Mouse (Mus musculus) right cerebral cortex, postnatal 25 days (tissue): Measurements from ENCODE around the gene Akap14.
"Not testable (repeated sequence)": the region's sequence is repeated elsewhere in the genome, so short reads cannot be mapped to it uniquely, and the experiment has no call there.

ENCODE experiments used
- DNase-seq: peaks from one replicate; pipeline ENCODE4 v3.0.0; 2022

Gene Akap14

DNA sequence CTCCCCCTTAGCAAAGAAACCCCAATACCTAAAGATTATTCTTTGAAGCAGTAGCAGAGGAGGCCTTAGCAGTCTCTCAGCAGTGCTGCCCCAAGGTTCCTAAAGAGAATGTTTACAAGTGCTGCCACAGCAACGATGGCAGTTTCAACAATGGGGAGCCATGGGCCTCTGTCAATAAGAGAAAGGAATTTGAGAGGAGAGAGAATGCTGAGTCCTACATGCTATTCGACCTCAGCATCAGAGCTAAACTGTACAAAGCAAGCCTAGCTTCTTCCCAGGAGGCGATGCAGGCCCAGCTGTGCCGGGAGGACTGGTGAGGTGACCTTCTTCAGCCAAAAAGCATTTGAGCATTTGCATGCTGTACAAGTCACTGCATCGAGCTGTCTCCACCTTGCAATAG is at the start of gene Akap14:
Gene Akap14, minus strand, starts transcription at position 101 of the 400 bp plus-strand sequence.
- no peak for DNase-seq

DNA sequence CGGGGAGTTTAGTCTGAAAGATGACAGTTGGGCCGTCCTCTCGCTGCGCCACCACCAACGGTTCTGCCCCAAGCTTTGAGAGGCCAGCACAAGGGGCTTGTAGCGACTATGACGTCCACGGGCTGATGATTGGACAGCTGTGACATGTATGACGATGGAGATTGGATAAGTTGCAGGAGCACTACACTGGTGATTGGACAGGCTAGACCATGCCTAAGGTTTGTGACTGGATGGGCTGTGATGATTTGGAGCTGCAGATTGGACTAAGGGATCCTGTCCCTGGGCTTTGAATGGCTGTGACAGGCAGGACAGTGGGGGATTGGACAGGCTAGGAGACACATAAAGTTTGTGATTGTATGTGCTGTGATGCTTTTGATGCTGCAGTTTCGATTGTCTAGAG is 42.3 kb upstream of the Akap14 start, which contains the start of gene Gm9:
Gene Gm9, minus strand, starts transcription at position 101 of the 400 bp plus-strand sequence.
- DNase-seq, result no peak

DNA sequence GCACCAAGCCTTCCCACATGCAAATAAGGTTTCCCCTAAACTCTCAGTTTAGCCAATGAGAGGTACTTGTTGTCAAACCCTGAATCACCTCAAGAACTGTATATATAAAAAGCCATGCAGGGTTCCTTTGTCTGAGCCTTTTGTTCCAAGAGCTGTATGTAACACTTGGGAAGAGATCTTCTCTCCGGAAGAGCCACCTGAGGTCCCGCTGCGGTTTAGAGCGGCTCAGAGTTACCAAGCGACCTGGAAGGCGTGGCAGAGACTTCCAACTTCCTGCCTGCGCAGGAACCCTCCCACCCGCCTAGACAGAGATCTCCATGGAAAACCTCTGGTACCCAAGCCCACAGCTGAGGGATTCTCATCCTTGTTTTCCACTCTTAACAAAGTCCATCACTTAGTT is 30.0 kb upstream of the Akap14 start:
- no peak for DNase-seq

DNA sequence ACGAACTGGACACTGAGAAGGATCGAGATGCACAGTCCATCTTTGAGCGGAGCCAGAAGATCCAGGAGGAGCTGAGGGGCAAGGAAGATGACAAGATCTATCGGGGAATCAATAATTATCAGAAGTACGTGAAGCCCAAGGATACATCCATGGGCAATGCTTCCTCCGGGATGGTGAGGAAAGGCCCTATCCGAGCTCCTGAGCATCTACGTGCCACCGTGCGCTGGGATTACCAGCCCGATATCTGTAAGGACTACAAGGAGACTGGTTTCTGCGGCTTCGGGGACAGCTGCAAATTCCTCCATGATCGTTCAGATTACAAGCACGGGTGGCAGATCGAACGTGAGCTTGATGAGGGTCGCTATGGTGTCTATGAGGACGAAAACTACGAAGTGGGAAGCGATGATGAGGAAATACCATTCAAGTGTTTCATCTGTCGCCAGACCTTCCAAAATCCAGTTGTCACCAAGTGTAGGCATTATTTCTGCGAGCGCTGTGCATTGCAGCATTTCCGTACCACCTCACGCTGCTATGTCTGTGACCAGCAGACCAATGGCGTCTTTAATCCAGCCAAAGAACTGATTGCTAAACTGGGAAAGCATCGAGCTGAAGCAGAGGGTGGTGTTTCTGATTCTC is 23.2 kb upstream of the Akap14 start:
- DNase-seq, result peak; percentile 16

DNA sequence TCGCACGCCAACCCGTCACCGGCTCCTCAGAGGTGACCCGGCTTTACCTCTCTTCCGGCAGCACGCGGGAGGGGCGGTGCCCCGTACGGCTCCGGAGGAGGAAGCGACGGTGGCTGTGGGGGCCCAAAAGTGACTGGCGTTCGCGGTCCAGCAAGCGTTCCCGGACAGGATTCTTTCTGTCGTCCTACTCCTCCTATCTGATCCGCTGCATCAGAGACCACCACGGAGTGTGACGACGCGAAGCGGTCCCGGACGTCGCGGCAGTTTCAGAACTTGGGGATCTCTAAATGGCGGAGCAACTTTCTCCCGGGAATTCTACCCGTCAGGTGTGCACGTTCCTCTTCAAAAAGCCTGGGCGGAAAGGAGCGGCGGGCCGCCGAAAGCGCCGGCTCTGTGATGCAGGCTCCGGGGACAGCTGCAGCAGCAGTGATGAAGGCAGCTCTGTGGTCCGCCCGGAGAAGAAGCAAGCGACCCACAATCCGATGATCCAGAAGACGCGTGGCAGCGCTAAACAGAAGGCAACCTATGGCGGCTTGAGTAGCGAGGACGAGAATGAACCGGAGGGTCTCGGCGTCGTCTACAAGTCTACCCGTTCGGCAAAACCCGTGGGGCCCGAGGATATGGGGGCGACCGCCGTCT is 22.6 kb upstream of the Akap14 start, which contains the start of the genes Ndufa1 and Rnf113a1:
Gene Ndufa1, minus strand, starts transcription at position 59 of the 639 bp plus-strand sequence.
Gene Rnf113a1, plus strand, starts transcription at position 141 of the 639 bp plus-strand sequence.
- peak; percentile 82 for DNase-seq

DNA sequence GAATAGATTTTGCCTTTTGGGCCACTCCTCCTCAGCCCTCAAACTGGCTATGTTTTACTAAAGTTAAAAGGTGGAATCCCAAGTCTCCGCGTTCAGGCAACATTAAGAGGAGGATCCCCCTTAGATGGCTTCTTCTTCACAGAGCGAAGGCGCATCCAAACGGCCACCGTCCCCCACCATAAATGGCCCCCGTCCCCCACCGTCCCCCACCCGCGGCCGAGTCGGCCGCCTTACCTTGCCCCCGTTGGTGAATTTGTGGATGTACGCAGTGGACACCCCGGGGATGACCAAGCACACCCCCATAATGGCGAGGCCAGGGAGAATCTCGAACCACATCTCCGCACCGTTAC is 22.1 kb upstream of the Akap14 start:
- DNase-seq, result no peak

DNA sequence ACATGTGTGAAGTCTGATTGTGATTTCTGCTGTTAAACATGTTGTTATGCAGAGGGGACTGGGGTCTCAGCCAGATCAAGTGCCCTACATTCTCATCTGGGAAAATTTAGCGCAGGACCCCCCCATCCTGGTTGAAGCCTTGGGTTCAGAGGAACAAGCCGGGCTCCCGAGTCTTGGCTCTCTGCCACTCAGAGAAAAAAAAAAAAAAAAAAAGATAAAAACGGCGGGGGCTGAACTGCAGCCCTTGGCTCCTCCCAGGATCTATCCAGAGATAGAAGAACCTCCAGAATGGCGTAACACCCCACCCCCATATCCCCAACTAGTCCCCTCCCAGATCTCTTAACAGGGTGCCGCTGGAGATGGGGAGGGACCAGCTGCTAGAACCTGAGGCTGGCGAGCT is 15.8 kb upstream of the Akap14 start:
- DNase-seq, result not testable (repeated sequence)

DNA sequence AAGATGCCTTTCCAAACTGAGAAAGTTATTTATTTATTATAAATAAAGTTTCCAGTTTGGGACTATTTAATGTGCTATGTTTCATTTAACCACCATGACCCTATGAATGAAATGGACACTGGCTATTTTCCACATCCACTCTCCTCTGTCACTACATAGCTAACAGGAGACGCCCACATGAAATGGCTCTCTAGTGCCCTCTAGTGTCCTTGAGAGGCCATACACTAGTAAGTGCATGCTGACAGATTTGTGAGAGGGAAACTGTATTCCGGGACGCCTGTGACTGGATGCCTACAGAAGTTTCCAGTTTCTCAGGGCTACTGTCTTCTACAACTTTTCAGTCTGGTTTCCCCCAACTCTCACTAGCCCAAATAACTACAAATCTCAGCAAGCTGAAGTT is 1.6 kb downstream of the Akap14 start:
- no peak for DNase-seq

DNA sequence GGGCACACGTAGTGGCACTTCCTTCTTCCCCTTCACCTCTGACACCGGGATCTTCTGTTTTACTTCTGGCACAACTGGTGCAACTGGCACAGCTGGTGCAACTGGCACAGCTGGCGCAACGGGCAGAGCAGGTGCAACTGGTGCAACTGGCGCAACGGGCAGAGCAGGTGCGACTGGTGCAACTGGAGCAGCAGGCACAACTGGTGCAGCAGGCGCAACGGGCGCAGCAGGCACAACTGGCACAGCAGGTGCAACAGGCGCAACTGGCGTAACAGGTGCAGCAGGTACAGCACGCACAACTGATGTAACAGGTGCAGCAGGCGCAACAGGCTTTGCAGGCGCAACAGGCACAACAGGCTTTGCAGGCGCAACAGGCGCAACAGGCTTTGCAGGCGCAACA is 5.5 kb downstream of the Akap14 start:
- DNase-seq, result no peak

DNA sequence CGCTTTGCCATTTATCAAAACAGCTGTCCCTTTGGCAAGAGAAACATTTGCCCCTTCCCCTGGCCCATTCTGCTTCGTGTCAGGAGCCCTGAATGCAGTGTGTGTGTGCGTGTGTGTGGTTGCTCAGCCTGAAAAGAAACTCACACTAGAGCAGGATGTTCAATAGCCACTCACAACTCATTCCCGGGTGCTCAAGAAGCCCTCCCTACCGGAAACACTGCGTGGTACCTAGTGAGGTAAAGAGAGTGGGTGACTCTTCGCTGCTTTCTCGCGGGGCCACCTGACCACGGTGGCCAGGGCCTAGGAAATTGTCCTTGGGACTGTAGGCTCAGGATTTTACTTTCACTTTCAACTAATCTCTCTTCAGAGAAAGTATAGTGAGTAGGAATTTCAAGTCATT is 7.5 kb downstream of the Akap14 start:
- DNase-seq, result no peak

DNA sequence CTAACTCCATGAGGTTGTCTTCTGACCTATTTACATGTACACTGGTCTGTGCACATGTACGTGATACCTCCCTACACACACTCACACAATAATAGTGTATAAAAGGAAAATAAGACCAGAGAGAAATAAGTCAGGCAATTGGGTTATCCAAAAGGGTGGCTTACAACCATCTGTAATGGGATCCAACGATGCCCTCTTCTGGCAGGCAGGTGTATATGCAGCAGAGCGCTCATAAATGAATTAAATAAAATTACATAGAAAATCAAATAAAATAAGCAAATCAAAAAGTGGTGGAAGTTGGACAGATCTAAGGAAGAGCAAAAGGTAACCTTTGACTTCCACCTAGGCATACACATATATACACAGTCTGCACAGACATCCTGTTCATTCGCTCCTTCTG is 10.8 kb downstream of the Akap14 start:
- DNase-seq, result no peak

DNA sequence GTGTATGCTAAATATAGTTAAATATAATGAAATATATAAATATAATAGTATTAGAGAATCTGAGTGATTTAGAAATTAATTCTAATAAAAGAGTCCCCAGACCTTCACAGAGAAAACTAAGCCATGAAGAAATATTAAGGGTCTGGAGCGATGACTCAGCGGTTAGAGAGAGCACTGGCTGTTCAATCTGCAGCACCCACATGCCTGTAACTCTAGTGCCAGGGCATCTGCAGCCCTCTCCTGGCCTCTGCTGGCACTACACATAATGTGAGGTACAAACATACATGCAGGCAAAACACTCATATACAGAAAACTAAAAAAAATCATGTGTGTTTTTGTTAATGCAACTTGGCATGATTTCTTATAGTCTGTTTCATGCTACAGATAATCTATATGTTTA is 23.7 kb downstream of the Akap14 start:
- DNase-seq, result no peak

DNA sequence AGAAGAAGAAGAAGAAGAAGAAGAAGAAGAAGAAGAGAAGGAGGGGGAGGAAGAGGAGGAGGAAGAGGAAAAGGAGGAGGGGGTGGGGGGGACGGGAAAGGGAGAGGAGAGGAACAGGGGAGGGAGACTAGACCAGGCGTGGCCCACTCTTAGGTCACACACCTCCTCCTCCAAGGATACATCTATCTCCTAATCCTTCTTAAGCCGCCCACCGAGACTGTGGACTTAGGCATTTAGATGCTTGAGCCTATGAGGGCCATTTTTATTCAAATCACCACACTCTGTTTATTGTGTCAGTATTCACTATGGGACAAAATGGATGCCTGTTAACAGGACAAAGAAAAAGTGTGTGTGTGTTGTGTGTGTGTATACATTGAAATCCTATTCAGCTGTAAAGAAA is 24.1 kb downstream of the Akap14 start:
- not testable (repeated sequence) for DNase-seq

DNA sequence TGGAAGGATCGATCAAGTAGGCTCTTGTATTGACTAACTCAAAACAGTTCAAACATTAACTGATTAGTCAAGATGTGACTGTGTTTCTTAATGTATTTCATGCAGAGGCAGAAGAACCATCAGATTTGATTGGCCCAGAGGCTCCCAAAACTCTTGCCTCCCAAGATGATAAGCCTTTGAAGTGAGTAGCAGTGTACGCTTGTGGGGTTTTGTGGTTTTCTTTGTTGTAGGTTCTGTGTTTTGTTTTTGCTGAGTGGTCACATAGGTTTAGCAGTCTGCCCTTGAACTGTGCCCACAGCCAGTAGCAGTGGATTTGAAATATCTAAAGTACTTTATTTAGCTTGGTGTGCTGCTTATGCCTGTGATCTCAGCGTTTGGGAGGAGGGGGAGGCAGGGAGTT is 26.9 kb downstream of the Akap14 start:
- DNase-seq, result no peak

DNA sequence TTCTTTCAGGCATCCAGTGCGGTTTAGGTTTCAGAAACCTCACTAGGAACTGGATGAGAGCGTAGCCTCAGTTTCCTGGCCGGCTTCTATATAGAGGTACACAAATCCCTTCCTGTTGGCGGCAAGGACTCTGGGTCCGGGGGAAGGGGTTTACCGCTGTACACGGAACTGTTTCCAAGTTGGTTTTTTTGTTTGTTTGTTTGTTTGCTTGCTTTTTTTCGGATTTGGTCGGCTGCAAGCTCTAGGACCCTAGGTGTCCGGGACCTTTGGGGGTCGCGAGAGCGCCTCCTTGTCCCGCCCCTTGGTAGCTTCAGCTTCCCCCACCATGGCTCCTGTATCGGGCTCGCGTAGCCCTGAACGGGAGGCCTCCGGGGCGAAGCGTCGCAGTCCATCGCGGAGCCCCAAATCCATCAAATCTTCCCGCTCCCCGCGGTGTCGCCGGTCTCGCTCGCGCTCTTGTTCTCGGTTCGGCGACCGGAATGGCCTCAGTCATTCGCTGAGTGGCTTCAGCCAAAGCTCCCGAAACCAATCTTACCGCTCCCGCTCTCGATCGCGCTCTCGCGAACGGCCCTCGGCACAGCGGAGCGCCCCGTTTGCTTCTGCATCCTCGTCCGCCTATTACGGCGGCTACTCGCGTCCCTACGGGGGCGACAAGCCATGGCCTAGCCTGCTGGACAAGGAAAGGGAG is 41.8 kb downstream of the Akap14 start, which contains the start of gene Nkap:
Gene Nkap, plus strand, starts transcription at position 125 of the 688 bp plus-strand sequence.
- peak; percentile 62 for DNase-seq

DNA sequence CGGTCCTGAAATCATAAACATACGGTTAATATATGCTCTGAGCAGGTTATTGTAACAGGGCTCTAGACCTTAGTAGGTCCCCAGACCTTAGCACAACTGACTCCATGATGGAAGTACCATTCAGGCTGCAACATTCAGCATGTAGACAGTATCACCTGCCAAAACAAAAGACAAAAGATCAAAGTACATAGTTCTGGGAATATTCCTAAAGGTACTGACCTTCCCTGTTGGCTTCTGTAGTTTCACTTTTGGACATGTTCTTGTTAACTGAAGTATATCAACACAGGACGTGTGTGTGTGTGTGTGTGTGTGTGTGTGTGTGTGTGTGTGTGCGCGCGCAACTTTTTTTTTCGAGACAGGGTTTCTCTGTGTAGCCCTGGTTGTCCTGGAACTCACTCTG is 43.1 kb downstream of the Akap14 start:
- DNase-seq, result no peak

DNA sequence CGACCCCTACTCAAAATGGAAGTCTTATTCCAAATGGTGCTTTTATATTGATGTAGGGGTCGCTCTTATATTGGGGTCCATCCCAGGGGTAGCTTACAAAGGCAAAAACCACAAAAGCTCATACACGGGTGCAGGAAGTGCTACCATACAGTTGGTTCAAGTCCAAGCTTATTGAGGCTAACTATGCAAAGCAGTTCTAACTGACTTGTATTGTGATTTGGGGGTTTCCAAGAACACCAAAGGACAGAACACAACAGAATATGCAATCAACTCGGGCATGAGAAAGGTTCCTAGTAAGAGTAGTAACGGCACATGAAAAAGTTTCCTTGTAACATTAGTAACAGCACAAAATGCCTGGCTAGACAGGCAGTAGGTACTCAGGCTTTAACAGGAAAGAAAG is 48.4 kb downstream of the Akap14 start:
- no peak for DNase-seq

DNA sequence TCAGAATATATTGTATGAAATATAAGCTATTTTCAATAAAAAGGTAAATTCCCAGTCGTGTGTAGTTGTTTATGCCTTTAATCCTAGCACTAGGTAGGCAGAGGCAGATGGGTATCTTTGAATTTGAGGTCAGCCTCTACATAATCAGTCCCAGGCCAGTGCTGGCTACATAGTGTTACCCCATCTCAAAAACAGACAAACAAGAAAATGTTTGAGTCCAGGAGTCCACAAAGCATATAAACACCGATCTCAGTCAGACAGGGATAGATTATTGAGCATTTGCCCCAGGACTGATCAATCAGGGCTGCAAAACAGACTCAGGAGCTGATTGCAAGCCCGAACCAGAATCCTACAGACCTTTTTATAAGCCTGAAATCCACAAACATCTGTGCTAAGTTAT is 49.1 kb downstream of the Akap14 start:
- no peak for DNase-seq

DNA sequence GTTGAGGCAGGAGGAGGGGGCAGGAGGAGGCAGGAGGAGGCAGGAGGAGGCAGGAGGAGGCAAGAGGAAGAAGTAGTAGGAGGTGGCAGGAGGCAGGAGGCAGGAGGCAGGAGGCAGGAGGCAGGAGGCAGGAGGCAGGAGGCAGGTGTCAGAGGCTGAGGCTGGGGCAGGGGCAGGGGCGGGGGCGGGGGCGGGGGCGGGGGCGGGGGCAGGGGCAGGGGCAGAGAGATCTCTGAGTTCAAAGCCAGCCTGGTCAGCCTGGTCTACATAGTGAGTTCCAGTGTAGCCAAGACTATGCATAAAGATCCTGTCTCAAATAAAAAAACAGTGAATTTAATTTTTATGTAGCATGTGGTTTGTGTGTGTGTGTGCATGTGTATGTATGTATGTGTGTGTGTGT is 51.6 kb downstream of the Akap14 start:
- DNase-seq, result no peak

DNA sequence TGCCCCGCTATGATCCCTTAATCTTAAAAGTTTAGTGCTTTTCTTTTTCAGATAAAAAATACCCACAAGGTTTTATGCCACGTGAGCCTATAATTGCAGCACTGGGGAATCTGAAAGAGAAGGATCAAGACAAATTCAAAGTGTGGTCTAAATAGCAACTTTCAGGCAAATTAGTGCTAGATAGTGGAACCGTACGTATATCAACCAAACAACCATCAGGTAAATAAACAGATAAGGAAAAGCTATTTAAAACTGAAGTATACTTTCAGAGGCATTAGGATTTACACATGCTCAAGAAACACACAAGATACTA is 57.8 kb downstream of the Akap14 start:
- no peak for DNase-seq

DNA sequence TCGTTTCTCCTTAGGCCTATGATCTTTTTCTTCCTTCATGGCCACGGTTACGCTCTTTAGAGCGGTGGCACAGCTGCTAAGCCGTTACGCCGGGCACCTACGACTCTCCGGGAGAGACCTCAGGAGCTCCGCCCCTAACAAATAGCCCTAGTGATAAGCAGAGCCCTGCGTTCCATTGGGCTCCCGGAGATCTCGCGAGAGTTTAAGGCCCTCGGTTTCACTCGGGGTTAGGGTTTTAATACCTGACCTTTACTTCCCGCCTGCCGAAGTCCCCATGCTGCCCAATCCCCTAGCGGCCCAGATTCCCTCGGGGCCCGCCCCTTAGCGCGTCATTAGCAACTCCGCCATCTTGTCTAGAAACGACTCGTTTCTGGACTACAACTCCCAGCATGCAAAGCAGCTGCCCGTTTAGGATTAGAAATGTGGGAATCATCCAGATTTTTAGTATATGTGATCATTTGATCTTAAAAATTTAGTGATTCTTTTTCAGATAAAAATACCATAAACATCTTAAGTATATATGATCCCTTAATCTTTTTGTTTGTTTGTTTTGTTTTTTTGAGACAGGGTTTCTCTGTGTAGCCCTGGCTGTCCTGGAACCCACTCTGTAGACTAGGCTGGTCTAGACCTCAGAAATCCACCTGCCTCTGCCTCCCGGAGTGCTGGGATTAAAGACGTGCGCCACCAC is 58.3 kb downstream of the Akap14 start, which contains the start of gene Upf3b:
Gene Upf3b, minus strand, starts transcription at position 130 of the 688 bp plus-strand sequence.
- peak; percentile 85 for DNase-seq

DNA sequence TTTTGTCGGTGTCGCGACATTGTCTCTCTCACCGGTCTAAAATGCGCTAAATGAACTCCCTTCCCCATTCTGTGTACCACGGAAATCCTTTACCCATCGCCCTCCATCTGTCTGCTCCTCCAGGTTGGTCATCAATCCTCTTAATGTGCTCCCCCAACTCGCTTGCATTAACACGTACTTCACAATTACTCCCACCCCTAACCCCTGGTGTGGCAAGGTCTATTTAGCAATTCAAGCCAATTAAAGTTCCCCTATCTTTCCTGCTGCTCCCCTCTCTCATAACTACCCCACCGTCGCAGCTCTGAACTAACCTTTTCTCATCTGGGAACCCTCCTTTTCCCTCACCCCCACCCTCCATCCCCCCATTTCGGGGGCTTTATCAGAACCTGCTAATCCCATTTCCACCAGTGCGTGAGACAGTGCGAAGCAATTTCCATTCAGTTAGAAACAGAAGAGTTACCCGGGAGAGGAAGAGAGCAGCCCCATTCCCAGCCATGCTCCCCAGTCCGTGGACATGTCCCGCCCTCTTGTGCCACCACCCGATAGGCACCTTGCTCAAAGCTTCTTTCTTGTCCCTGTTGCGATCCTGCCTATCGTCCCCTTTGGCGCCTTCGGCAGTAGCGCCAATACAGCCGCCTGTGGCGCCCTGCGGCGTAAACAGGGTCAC is 59.0 kb downstream of the Akap14 start:
- no peak for DNase-seq

DNA sequence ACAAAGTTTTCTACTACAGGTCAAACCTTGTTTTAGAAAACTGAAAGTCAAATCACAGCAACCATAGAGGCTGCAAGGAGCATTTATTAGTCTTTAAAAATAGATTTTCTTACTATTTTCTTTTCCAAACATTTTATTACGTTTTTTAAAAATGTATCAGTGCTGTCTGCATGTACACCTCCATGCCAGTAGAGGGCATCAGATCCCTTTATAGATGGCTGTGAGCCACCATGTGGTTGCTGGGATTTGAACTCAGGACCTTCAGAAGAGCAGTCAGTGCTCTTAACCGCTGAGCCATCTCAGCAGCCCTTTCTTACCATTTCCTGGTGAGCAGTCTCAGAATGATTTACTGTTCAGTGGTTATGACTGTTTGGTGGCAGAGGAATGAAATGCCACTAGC is 64.8 kb downstream of the Akap14 start:
- DNase-seq, result no peak
